Mouse (Mus musculus) limb, embryonic 10.5 days (tissue): ENCODE results near the gene Pif1. TPM values are rescaled to one million over a fixed set of nuclear protein-coding genes. Genes with fewer than 3 reads are reported as not detected.
A peak's percentile ranks its signal among the peaks of the same experiment; 100 is the strongest.

ENCODE experiments used
- DNase-seq: peaks from one replicate; pipeline ENCODE4 v3.0.0-alpha.2; 2017; ENCODE audit warnings: low spot score
- H3K27ac ChIP-seq: fragments of 300-500 bp; sonication (generic); 2 replicates; pipeline ENCODE4 v1.5.1; 2016; ENCODE audit warnings: mild to moderate bottlenecking
- H3K27me3 ChIP-seq: fragments of 300-500 bp; sonication (generic); 2 replicates; pipeline ENCODE4 v1.6.1; 2016; ENCODE audit warnings: low read depth, mild to moderate bottlenecking; ENCODE audit not compliant: poor library complexity, severe bottlenecking
- H3K36me3 ChIP-seq: fragments of 300-500 bp; sonication (generic); 2 replicates; pipeline ENCODE4 v1.6.1; 2016; ENCODE audit warnings: mild to moderate bottlenecking, moderate library complexity
- H3K4me1 ChIP-seq: fragments of 300-500 bp; sonication (generic); 2 replicates; pipeline ENCODE4 v1.6.1; 2016
- H3K4me3 ChIP-seq: fragments of 300-500 bp; sonication (generic); 2 replicates; pipeline ENCODE4 v1.5.1; 2016; ENCODE audit warnings: mild to moderate bottlenecking, moderate library complexity
- H3K9me3 ChIP-seq: fragments of 300-500 bp; sonication (generic); replicated peaks from 2 replicates; pipeline ENCODE4 v1.6.1; 2016; ENCODE audit warnings: mild to moderate bottlenecking
- WGBS: fragments of 180-500 bp; shearing (Covaris S2); methylation state at CpG from one replicate; pipeline ENCODE4 v1.1.7; 2016; 5-methylcytosine and 5-hydroxymethylcytosine counted together
- polyA plus RNA-seq: library from polyadenylated mRNA; unstranded; fragments of >200 nt; fragmentation: Nextera tagmentation; extraction: Ambion mirVana; gene quantifications from 2 replicates; pipeline ENCODE4 v1.2.1, GENCODE M21; 2016

Gene Pif1
- polyA plus RNA-seq, 1 experiment from 2014 or later: 26.7 TPM

GRCm38 (mm10) chr9:65549643-65550042 is 37.3 kb upstream of the Pif1 start:
- H3K4me1 ChIP-seq: peaks cover 54% of the 10 kb centered on the region
- H3K27me3 ChIP-seq: no peaks in the 10 kb centered on the region
- no peak for DNase-seq
- H3K9me3 ChIP-seq: no peaks in the 10 kb centered on the region
- WGBS: 86% methylated on average over 5 of the region's 5 CpGs
- 0 out of 2 replicates have a peak overlapping the region, but pooled peaks have one; percentile 56 for H3K27ac ChIP-seq
- no peak overlapping the region for H3K4me3 ChIP-seq
- peaks cover 14% of the 10 kb centered on the region; the same call in 1 of the 2 replicates for H3K36me3 ChIP-seq

GRCm38 (mm10) chr9:65550079-65550831 is 36.7 kb upstream of the Pif1 start:
- peak overlapping the region; percentile 84 for H3K27ac ChIP-seq
- no peaks in the 10 kb centered on the region for H3K9me3 ChIP-seq
- peaks cover 14% of the 10 kb centered on the region; the same call in 1 of the 2 replicates for H3K36me3 ChIP-seq
- H3K4me3 ChIP-seq: no peak overlapping the region
- H3K4me1 ChIP-seq: peaks cover 60% of the 10 kb centered on the region
- DNase-seq: no peak
- 50% methylated on average over 7 of the region's 7 CpGs for WGBS
- H3K27me3 ChIP-seq: no peaks in the 10 kb centered on the region

GRCm38 (mm10) chr9:65551035-65551434 is 35.9 kb upstream of the Pif1 start:
- H3K4me1 ChIP-seq: peaks cover 61% of the 10 kb centered on the region
- 12% methylated on average over 5 of the region's 5 CpGs for WGBS
- no peaks in the 10 kb centered on the region for H3K9me3 ChIP-seq
- DNase-seq: peak; percentile 81
- no peaks in the 10 kb centered on the region for H3K27me3 ChIP-seq
- no peak overlapping the region for H3K4me3 ChIP-seq
- peak overlapping the region; percentile 84 for H3K27ac ChIP-seq
- H3K36me3 ChIP-seq: peaks cover 21% of the 10 kb centered on the region

GRCm38 (mm10) chr9:65552141-65552540 is 34.8 kb upstream of the Pif1 start:
- H3K36me3 ChIP-seq: peaks cover 32% of the 10 kb centered on the region
- H3K9me3 ChIP-seq: no peaks in the 10 kb centered on the region
- no peak for DNase-seq
- H3K4me1 ChIP-seq: peaks cover 61% of the 10 kb centered on the region
- 94% methylated on average over 5 of the region's 5 CpGs for WGBS
- H3K27me3 ChIP-seq: no peaks in the 10 kb centered on the region
- peak overlapping the region; percentile 84; the same call in 1 of the 2 replicates for H3K27ac ChIP-seq
- no peak overlapping the region for H3K4me3 ChIP-seq

- Histone ChIP-seq H3K27me3 (no peaks in the 10 kb centered on the region), H3K36me3 (peaks cover 37% of the 10 kb centered on the region), H3K4me1 (peaks cover 60% of the 10 kb centered on the region), H3K9me3 (no peaks in the 10 kb centered on the region), H3K4me3 (no peak overlapping the region), H3K27ac (no peak overlapping the region)
- DNase-seq: no peak
- WGBS: 92% methylated on average over 2 of the region's 2 CpGs
Observed at GRCm38 (mm10) chr9:65552711-65553110, 34.2 kb upstream of the Pif1 start.

- Histone ChIP-seq H3K4me1 (peaks cover 61% of the 10 kb centered on the region), H3K36me3 (peaks cover 57% of the 10 kb centered on the region), H3K4me3 (no peak overlapping the region), H3K9me3 (no peaks in the 10 kb centered on the region), H3K27me3 (no peaks in the 10 kb centered on the region), H3K27ac (peak overlapping the region; percentile 48)
- 10% methylated on average over 5 of the region's 5 CpGs for WGBS
- peak; percentile 46 for DNase-seq
Observed at GRCm38 (mm10) chr9:65555001-65555405, 32.0 kb upstream of the Pif1 start.

- H3K36me3 ChIP-seq: peaks cover 60% of the 10 kb centered on the region
- H3K27ac ChIP-seq: peak overlapping the region; percentile 37; the same call in 1 of the 2 replicates
- WGBS: 84% methylated on average over 4 of the region's 4 CpGs
- H3K4me1 ChIP-seq: peaks cover 56% of the 10 kb centered on the region
- no peaks in the 10 kb centered on the region for H3K9me3 ChIP-seq
- no peak for DNase-seq
- H3K27me3 ChIP-seq: no peaks in the 10 kb centered on the region
- no peak overlapping the region for H3K4me3 ChIP-seq
Observed at GRCm38 (mm10) chr9:65555621-65556020, 31.3 kb upstream of the Pif1 start.

GRCm38 (mm10) chr9:65556349-65556748 is 30.6 kb upstream of the Pif1 start:
- H3K27me3 ChIP-seq: no peaks in the 10 kb centered on the region
- peaks cover 62% of the 10 kb centered on the region for H3K36me3 ChIP-seq
- H3K27ac ChIP-seq: 0 out of 2 replicates have a peak overlapping the region, but pooled peaks have one; percentile 33
- DNase-seq: no peak
- H3K4me3 ChIP-seq: no peak overlapping the region
- WGBS: 93% methylated on average over 8 of the region's 8 CpGs
- H3K9me3 ChIP-seq: no peaks in the 10 kb centered on the region
- H3K4me1 ChIP-seq: peaks cover 53% of the 10 kb centered on the region

- no peak for DNase-seq
- WGBS: 97% methylated on average over 5 of the region's 5 CpGs
- no peaks in the 10 kb centered on the region for H3K9me3 ChIP-seq
- H3K4me1 ChIP-seq: peaks cover 53% of the 10 kb centered on the region
- no peaks in the 10 kb centered on the region for H3K27me3 ChIP-seq
- H3K36me3 ChIP-seq: peaks cover 64% of the 10 kb centered on the region
- no peak overlapping the region for H3K4me3 ChIP-seq
- no peak overlapping the region for H3K27ac ChIP-seq
Observed at GRCm38 (mm10) chr9:65556979-65557378, 30.0 kb upstream of the Pif1 start.

GRCm38 (mm10) chr9:65558806-65559205 is 28.2 kb upstream of the Pif1 start:
- peaks cover 72% of the 10 kb centered on the region for H3K36me3 ChIP-seq
- no peak for DNase-seq
- H3K27me3 ChIP-seq: no peaks in the 10 kb centered on the region
- H3K4me3 ChIP-seq: no peak overlapping the region
- no peaks in the 10 kb centered on the region for H3K9me3 ChIP-seq
- peaks cover 53% of the 10 kb centered on the region for H3K4me1 ChIP-seq
- 74% methylated on average over 6 of the region's 6 CpGs for WGBS
- H3K27ac ChIP-seq: 0 out of 2 replicates have a peak overlapping the region, but pooled peaks have one; percentile 22

GRCm38 (mm10) chr9:65561016-65561415 is 25.9 kb upstream of the Pif1 start:
- Histone ChIP-seq H3K4me1 (peaks cover 33% of the 10 kb centered on the region), H3K27me3 (no peaks in the 10 kb centered on the region), H3K36me3 (peaks cover 83% of the 10 kb centered on the region), H3K27ac (no peak overlapping the region), H3K9me3 (no peaks in the 10 kb centered on the region), H3K4me3 (no peak overlapping the region)
- 96% methylated on average over 4 of the region's 4 CpGs for WGBS
- DNase-seq: no peak

GRCm38 (mm10) chr9:65562081-65562506 is 24.9 kb upstream of the Pif1 start:
- Histone ChIP-seq H3K4me3 (no peak overlapping the region), H3K36me3 (peaks cover 83% of the 10 kb centered on the region), H3K4me1 (peaks cover 33% of the 10 kb centered on the region), H3K27ac (peak overlapping the region; percentile 78), H3K9me3 (no peaks in the 10 kb centered on the region), H3K27me3 (no peaks in the 10 kb centered on the region)
- 40% methylated on average over 4 of the region's 4 CpGs for WGBS
- DNase-seq: no peak

GRCm38 (mm10) chr9:65563073-65563472 is 23.9 kb upstream of the Pif1 start:
- H3K9me3 ChIP-seq: no peaks in the 10 kb centered on the region
- peaks cover 30% of the 10 kb centered on the region for H3K4me1 ChIP-seq
- peaks cover 81% of the 10 kb centered on the region for H3K36me3 ChIP-seq
- H3K4me3 ChIP-seq: no peak overlapping the region
- no peak for DNase-seq
- H3K27me3 ChIP-seq: no peaks in the 10 kb centered on the region
- H3K27ac ChIP-seq: peak overlapping the region; percentile 78; the same call in 1 of the 2 replicates
- 95% methylated on average over 5 of the region's 5 CpGs for WGBS
